Mouse (Mus musculus): ENCODE data around the gene Dlgap5.

GRCm38 (mm10) chr14:47417775-47418665 is at the start of gene Dlgap5:
- TF ChIP-seq CTCF (IDR thresholded peaks at IDR 0.05; ENCODE audit: borderline replicate concordance, extremely low read depth, insufficient read depth, insufficient read length) (no peak), POLR2A (IDR thresholded peaks at IDR 0.05; ENCODE audit: borderline replicate concordance, extremely low read depth, insufficient read depth, insufficient read length, poor library complexity, severe bottlenecking) (no peak)

All from brain, embryonic 14.5 days (tissue).